Mouse (Mus musculus) intestine, embryonic 14.5 days (tissue): ENCODE data around the gene Fsd1l. TPM values are rescaled to one million over a fixed set of nuclear protein-coding genes. Genes with fewer than 3 reads are reported as not detected.

ENCODE experiments used
- ATAC-seq: fragments of 200-750 bp; cut with Nextera tagmentation; replicated peaks from 2 replicates; pipeline ENCODE4 v1.8.0; 2017; ENCODE audit warnings: low read depth, moderate number of reproducible peaks, moderate TSS enrichment, moderate library complexity; ENCODE audit not compliant: low FRiP score, low TSS enrichment
- DNase-seq: peaks from one replicate; pipeline ENCODE4 v3.0.0-alpha.2; 2018; ENCODE audit warnings: low spot score
- H3K27ac ChIP-seq: fragments of 300-500 bp; sonication (generic); 2 replicates; pipeline ENCODE4 v1.5.1; 2014; ENCODE audit warnings: low read depth, mild to moderate bottlenecking, control low read depth
- H3K27me3 ChIP-seq: fragments of 300-500 bp; sonication (generic); replicated peaks from 2 replicates; pipeline ENCODE4 v1.6.1; 2014; ENCODE audit warnings: low read length, control low read depth; ENCODE audit not compliant: control insufficient read depth, insufficient read depth
- H3K36me3 ChIP-seq: fragments of 300-500 bp; sonication (generic); 2 replicates; pipeline ENCODE4 v1.6.1; 2014; ENCODE audit warnings: low read length, control low read depth; ENCODE audit not compliant: control insufficient read depth, insufficient read depth
- H3K4me1 ChIP-seq: fragments of 300-500 bp; sonication (generic); replicated peaks from 2 replicates; pipeline ENCODE4 v1.6.1; 2014; ENCODE audit warnings: low read length, control low read depth, mixed read lengths; ENCODE audit not compliant: control insufficient read depth, insufficient read depth
- H3K4me2 ChIP-seq: fragments of 300-500 bp; sonication (generic); 2 replicates; pipeline ENCODE4 v1.6.1; 2014; ENCODE audit warnings: low read length
- H3K4me3 ChIP-seq: fragments of 300-500 bp; sonication (generic); 2 replicates; pipeline ENCODE4 v1.5.1; 2014; ENCODE audit warnings: low read depth, low read length, control low read depth, mixed read lengths
- H3K9ac ChIP-seq: fragments of 300-500 bp; sonication (generic); 2 replicates; pipeline ENCODE4 v1.6.1; 2014; ENCODE audit warnings: mild to moderate bottlenecking, low read length
- H3K9me3 ChIP-seq: fragments of 300-500 bp; sonication (generic); 2 replicates; pipeline ENCODE4 v1.6.1; 2016; ENCODE audit warnings: low read length, control low read depth; ENCODE audit not compliant: control insufficient read depth
- WGBS: fragments of 180-500 bp; shearing (Covaris S2); extraction: QIAGEN DNeasy Blood & Tissue Kit; methylation state at CpG from one replicate; pipeline ENCODE4 v1.1.7; 2014; 5-methylcytosine and 5-hydroxymethylcytosine counted together
- polyA plus RNA-seq: library from polyadenylated mRNA; unstranded; fragments of >200 nt; fragmentation: Nextera tagmentation; extraction: Ambion mirVana; gene quantifications from 2 replicates; pipeline ENCODE4 v1.2.1, GENCODE M21; 2014

Fsd1l gene
- polyA plus RNA-seq, 1 experiment from 2014 or later = 15.0 TPM

DNA sequence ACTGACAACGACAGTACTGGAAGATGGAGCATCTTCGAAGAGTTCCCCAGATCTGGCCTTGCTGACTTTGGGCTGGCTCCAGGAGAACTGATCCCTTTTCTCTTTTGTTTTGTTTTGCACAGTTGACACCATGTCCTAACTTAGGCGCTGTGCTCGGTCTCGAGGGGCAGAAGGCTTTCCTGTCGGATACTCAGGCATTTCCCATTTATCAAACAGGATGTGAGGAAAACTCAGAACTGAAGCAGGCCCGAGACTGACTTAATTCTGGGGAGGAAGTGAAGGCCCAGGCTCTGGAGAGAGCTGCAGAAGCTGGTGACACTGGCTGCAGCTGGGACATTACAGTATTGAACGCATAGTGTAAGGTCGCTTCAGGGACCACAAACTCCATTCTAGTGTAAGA is 38.9 kb upstream of the Fsd1l start:
- no peak for ATAC-seq

DNA sequence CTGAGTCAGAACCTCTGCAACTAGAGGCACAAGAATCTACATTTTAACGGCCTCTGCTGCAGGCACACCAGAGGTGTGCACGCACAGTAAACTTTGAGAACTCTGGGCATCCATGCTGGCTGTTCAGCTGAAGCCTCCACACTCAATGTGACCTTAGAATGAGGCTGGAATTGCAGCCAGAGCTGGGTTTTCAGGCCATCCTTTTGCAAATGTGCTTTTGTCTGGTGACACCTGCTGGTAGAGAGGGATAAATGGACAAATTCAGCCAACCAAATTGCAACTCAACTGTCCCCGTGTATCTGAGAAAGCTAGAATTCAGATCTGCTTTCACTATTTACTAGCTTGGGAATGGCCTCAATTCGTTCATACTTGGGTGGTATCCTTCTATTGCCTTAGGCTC is 37.1 kb upstream of the Fsd1l start:
- peak; percentile 64 for DNase-seq
- Histone ChIP-seq H3K9ac (no peak overlapping the region), H3K27ac (no peak overlapping the region), H3K9me3 (no peaks in the 10 kb centered on the region), H3K4me3 (no peak overlapping the region), H3K4me2 (no peak overlapping the region), H3K4me1 (peaks cover 6% of the 10 kb centered on the region), H3K36me3 (no peaks in the 10 kb centered on the region), H3K27me3 (no peaks in the 10 kb centered on the region)
- ATAC-seq = no peak
- 33% methylated on average over 4 of the region's 4 CpGs for WGBS

More for the DNA sequence above, 38.9 kb upstream of the Fsd1l start:
- H3K4me2 ChIP-seq = no peak overlapping the region
- 55% methylated on average over 9 of the region's 9 CpGs for WGBS
- H3K4me3 ChIP-seq = no peak overlapping the region
- DNase-seq = no peak
- no peak overlapping the region for H3K27ac ChIP-seq
- H3K9ac ChIP-seq = no peak overlapping the region
- H3K36me3 ChIP-seq = no peaks in the 10 kb centered on the region
- no peaks in the 10 kb centered on the region for H3K9me3 ChIP-seq
- H3K27me3 ChIP-seq = no peaks in the 10 kb centered on the region
- H3K4me1 ChIP-seq = peaks cover 6% of the 10 kb centered on the region

DNA sequence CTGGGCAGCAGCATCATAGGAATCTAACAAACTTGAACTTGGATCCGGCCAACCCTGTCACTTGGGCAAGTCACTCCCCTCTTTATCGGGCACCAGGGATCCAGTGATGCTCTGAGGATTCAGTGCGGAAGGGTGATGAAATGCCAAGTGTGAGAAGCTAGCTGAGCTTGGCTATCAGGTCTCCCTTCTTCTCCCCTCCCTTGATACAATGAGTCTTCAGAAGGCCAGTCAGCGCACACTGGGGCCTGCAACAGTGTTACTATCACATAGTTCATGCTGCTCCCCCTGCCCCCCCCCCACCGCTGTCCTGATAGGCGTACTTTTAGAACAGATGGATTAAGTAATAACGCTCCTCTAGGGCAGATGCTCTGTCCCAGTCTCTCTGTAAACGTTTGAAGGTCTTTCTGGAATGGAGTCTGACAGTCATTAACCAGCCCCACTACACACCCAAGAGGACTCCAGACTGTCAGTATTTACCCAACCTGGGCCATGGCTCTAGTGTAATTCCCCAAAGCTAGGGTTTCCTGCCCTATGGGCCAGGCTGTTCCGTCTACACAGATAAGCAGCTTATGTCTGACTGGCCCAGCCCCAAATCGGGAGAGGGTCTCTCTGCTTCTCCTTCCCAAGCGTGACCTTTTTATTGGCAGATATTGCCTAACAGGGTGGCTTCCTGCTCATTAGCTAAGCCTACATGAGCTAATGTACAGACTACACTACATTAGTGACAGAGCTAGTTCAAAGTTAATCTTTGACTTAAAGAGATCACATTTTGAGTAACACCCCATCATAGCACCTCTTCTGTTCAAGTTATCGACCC is 35.8 kb upstream of the Fsd1l start:
- Histone ChIP-seq H3K4me2 (no peak overlapping the region), H3K27ac (peak overlapping the region; percentile 55), H3K4me3 (no peak overlapping the region), H3K9me3 (no peaks in the 10 kb centered on the region), H3K9ac (no peak overlapping the region), H3K27me3 (no peaks in the 10 kb centered on the region), H3K4me1 (peaks cover 4% of the 10 kb centered on the region), H3K36me3 (no peaks in the 10 kb centered on the region)
- DNase-seq = peak; percentile 65
- peak; percentile 92 for ATAC-seq
- 60% methylated on average over 12 of the region's 12 CpGs for WGBS

- WGBS = 68% methylated on average over 15 of the region's 15 CpGs
- DNase-seq (peak; percentile 58), ATAC-seq (no peak)
- no peak overlapping the region for H3K4me3 ChIP-seq
- H3K9me3 ChIP-seq = no peaks in the 10 kb centered on the region
- no peaks in the 10 kb centered on the region for H3K27me3 ChIP-seq
- H3K4me2 ChIP-seq = 0 out of 2 replicates have a peak overlapping the region, but pooled peaks have one; percentile 1
- H3K36me3 ChIP-seq = no peaks in the 10 kb centered on the region
- no peaks in the 10 kb centered on the region for H3K4me1 ChIP-seq
- H3K9ac ChIP-seq = no peak overlapping the region
- H3K27ac ChIP-seq = peak overlapping the region; percentile 55
Observed at GRCm38 (mm10) chr4:53596063-53596895, 35.0 kb upstream of the Fsd1l start.

- H3K9ac ChIP-seq = no peak overlapping the region
- H3K36me3 ChIP-seq = no peaks in the 10 kb centered on the region
- no peak overlapping the region for H3K4me2 ChIP-seq
- no peak for ATAC-seq
- no peak for DNase-seq
- no peaks in the 10 kb centered on the region for H3K27me3 ChIP-seq
- no peak overlapping the region for H3K4me3 ChIP-seq
- no peaks in the 10 kb centered on the region for H3K9me3 ChIP-seq
- H3K27ac ChIP-seq = no peak overlapping the region
- 60% methylated on average over 6 of the region's 6 CpGs for WGBS
- no peaks in the 10 kb centered on the region for H3K4me1 ChIP-seq
Observed at GRCm38 (mm10) chr4:53600462-53600861, 30.8 kb upstream of the Fsd1l start.

- 91% methylated on average over 5 of the region's 5 CpGs for WGBS
- no peak overlapping the region for H3K4me2 ChIP-seq
- no peaks in the 10 kb centered on the region for H3K4me1 ChIP-seq
- no peak overlapping the region for H3K9ac ChIP-seq
- H3K36me3 ChIP-seq = no peaks in the 10 kb centered on the region
- DNase-seq (no peak), ATAC-seq (no peak)
- H3K4me3 ChIP-seq = no peak overlapping the region
- no peak overlapping the region for H3K27ac ChIP-seq
- H3K27me3 ChIP-seq = no peaks in the 10 kb centered on the region
- H3K9me3 ChIP-seq = no peaks in the 10 kb centered on the region
Observed at GRCm38 (mm10) chr4:53614576-53615225, 16.6 kb upstream of the Fsd1l start.

DNA sequence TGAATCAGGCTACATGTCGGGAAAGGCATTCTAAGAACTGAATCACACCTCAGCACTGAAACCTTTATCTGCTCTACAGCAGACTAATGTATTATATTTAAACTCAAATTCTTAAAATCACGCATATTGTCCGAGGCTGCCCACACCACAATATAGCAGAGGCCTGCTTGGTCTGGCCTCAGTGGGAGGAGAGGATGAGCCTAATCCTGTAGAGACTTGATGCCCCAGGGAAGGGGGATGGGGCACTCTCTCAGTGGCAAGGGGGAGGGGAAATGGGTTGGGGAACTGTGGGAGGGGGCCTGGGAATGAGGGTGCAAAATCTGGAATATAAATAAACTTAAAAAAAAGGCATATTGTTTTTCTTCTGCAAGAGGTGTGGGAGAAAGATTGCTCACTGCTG is 13.3 kb upstream of the Fsd1l start:
- no peak for ATAC-seq
- WGBS = 38% methylated on average over 3 of the region's 3 CpGs

DNA sequence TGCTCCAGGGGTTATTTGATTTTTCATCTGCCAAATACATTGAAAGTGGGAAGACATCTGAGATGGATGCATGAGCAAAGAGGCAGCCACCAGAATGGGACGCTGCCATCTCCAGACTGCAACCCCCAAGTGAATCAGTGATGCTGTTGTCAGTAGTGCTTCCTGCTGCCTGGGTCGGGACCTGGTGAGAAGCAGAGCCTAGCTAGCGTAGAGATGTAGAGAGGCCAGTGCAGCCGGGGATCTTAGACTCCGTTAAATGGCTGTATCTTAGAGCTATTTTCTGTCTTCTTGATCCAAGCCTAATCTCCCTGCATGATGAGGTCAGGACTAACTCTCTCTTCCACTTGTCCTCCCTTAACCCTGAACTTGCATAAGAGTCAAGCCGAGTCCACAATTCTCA is 11.2 kb upstream of the Fsd1l start:
- H3K4me3 ChIP-seq = no peak overlapping the region
- 88% methylated on average over 6 of the region's 6 CpGs for WGBS
- no peak overlapping the region for H3K27ac ChIP-seq
- DNase-seq (no peak), ATAC-seq (no peak)
- H3K27me3 ChIP-seq = no peaks in the 10 kb centered on the region
- H3K4me1 ChIP-seq = peaks cover 4% of the 10 kb centered on the region; the same call in 1 of the 2 replicates
- H3K9ac ChIP-seq = no peak overlapping the region
- H3K9me3 ChIP-seq = no peaks in the 10 kb centered on the region
- no peaks in the 10 kb centered on the region for H3K36me3 ChIP-seq
- no peak overlapping the region for H3K4me2 ChIP-seq

More for the DNA sequence above, 13.3 kb upstream of the Fsd1l start:
- DNase-seq = no peak
- H3K4me2 ChIP-seq = no peak overlapping the region
- peaks cover 4% of the 10 kb centered on the region; the same call in 1 of the 2 replicates for H3K4me1 ChIP-seq
- H3K27ac ChIP-seq = no peak overlapping the region
- H3K36me3 ChIP-seq = no peaks in the 10 kb centered on the region
- H3K27me3 ChIP-seq = no peaks in the 10 kb centered on the region
- no peak overlapping the region for H3K4me3 ChIP-seq
- H3K9ac ChIP-seq = no peak overlapping the region
- H3K9me3 ChIP-seq = no peaks in the 10 kb centered on the region
